Mouse (Mus musculus) bone marrow, adult 2 months (tissue): ENCODE measurements around the gene Fam189a1.

Experiments
- CTCF ChIP-seq: fragments of 200-500 bp; IDR thresholded peaks from 2 replicates; pipeline ENCODE4 v1.5.1; 2011; ENCODE audit warnings: low read length, control low read depth; ENCODE audit not compliant: control insufficient read depth, insufficient read depth
- POLR2A ChIP-seq: fragments of 200-500 bp; IDR thresholded peaks from 2 replicates; pipeline ENCODE4 v1.6.1; 2011; ENCODE audit warnings: low read depth, mild to moderate bottlenecking, control low read depth, low read length, borderline replicate concordance; ENCODE audit not compliant: control insufficient read depth

DNA sequence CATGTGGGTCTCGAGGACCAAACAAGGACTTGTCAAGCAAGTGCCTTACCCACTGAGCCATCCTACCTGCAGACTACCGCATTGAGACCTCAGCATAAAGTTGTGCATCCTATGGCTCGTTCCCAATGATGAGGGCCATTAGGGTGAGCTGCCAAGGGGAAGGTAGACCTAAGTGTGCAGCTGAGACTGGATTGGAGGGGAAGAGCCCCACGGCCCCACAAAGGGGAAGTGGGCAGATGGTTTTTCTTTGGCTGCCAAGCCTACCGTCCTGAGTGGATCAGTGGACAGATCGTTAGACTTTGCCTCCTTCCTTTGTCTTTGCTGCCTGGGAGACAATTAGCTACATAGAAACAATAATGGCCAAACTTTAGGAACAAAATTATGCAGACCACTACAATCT, 259.8 kb downstream of the Fam189a1 start:
- TF ChIP-seq POLR2A (no peak), CTCF (no peak)
